In the genomic region with DNA sequence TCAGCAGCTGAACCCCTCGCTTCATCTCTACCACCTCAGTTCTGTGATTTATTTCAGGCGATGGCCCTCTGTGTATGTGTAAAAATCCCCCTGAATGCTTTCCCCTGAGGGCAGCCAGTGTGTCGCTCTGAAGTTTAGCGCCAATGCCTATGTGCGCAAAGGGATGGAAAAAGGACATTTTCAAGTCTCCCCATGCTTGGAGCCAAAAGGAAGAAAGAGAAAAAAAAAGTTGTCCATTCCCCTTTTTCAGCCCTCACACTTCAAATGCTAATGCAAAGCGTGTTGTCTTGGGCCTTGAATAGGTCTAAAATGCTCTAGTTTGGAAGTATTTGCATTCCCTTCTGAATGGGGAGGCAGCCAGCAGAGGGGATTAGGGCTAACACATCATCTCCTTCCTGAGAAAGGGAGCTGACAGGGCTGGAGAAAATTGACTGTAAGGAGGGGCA, we compare ENCODE assay signal across 17 mouse cellular contexts.
DNase-seq lines count a peak whose midpoint lies in the region; ATAC-seq lines count a peak whose summit lies in the region.
"Had no signal": no experiment of that assay in that cellular context is flagged by ENCODE, and none has a peak within 500 bp of the region (broad histone marks: within the 10 kb centered on the region; RNA-seq: fewer than 3 reads in every experiment).

No protein-coding gene starts in this region.

- no peak overlapping the region for H3K9ac ChIP-seq in embryonic facial prominence, embryonic 11.5 days (replicated peaks; ENCODE audit: low read length)
- no peak overlapping the region for H3K9ac ChIP-seq in hindbrain, embryonic 11.5 days (ENCODE audit: low read depth, low read length)
- H3K9ac ChIP-seq in midbrain, embryonic 14.5 days (replicated peaks; ENCODE audit: low read length): no peak overlapping the region
- no peak overlapping the region for H3K9ac ChIP-seq in kidney, embryonic 14.5 days (ENCODE audit: low read depth, low read length)
- H3K9ac ChIP-seq in kidney, embryonic 15.5 days: no peak overlapping the region
- H3K9ac ChIP-seq: heart, embryonic 13.5 days had no signal

- no peaks in the 10 kb centered on the region for H3K4me1 ChIP-seq in embryonic facial prominence, embryonic 11.5 days (ENCODE audit: control insufficient read depth, insufficient read depth, low read length)
- H3K4me1 ChIP-seq in hindbrain, embryonic 11.5 days (replicated peaks; ENCODE audit: control insufficient read depth, insufficient read depth, low read length): peaks cover 6% of the 10 kb centered on the region
- peaks cover 15% of the 10 kb centered on the region; the same call in 1 of the 2 replicates for H3K4me1 ChIP-seq in midbrain, embryonic 14.5 days (ENCODE audit: control insufficient read depth, insufficient read depth, low read length)
- no peaks in the 10 kb centered on the region for H3K4me1 ChIP-seq in kidney, embryonic 14.5 days (ENCODE audit: control insufficient read depth, insufficient read depth, low read length)
- H3K4me1 ChIP-seq in kidney, embryonic 15.5 days: no peaks in the 10 kb centered on the region
- H3K4me1 ChIP-seq: heart, embryonic 13.5 days had no signal

- 0 out of 2 replicates have a peak, but pooled peaks have one; percentile 48 for ATAC-seq in embryonic facial prominence, embryonic 11.5 days (replicated peaks; ENCODE audit: insufficient number of reproducible peaks, low FRiP score, low TSS enrichment, low read depth)
- peak; percentile 76 for ATAC-seq in hindbrain, embryonic 11.5 days (ENCODE audit: low FRiP score)
- peak; percentile 78; the same call in 1 of the 2 replicates for ATAC-seq in midbrain, embryonic 14.5 days (ENCODE audit: low FRiP score, low TSS enrichment)
- no peak for ATAC-seq in kidney, embryonic 14.5 days (ENCODE audit: low FRiP score, low TSS enrichment)
- ATAC-seq in kidney, embryonic 15.5 days (replicated peaks; ENCODE audit: low FRiP score): no peak
- ATAC-seq: Patski had no signal

- no peaks in the 10 kb centered on the region for H3K36me3 ChIP-seq in embryonic facial prominence, embryonic 11.5 days (replicated peaks; ENCODE audit: control insufficient read depth, insufficient read depth, low read depth, low read length)
- H3K36me3 ChIP-seq in hindbrain, embryonic 11.5 days (ENCODE audit: control insufficient read depth, insufficient read depth, low read length): no peaks in the 10 kb centered on the region
- no peaks in the 10 kb centered on the region for H3K36me3 ChIP-seq in midbrain, embryonic 14.5 days (ENCODE audit: control insufficient read depth, insufficient read depth, low read length)
- no peaks in the 10 kb centered on the region for H3K36me3 ChIP-seq in kidney, embryonic 14.5 days (ENCODE audit: control insufficient read depth, insufficient read depth, low read length)
- no peaks in the 10 kb centered on the region for H3K36me3 ChIP-seq in kidney, embryonic 15.5 days
- H3K36me3 ChIP-seq: heart, embryonic 13.5 days had no signal

- no peaks in the 10 kb centered on the region for H3K9me3 ChIP-seq in embryonic facial prominence, embryonic 11.5 days (replicated peaks; ENCODE audit: control insufficient read depth, low read length)
- no peaks in the 10 kb centered on the region for H3K9me3 ChIP-seq in hindbrain, embryonic 11.5 days (ENCODE audit: control insufficient read depth, low read length)
- H3K9me3 ChIP-seq in midbrain, embryonic 14.5 days (ENCODE audit: control insufficient read depth, low read length): no peaks in the 10 kb centered on the region
- no peaks in the 10 kb centered on the region for H3K9me3 ChIP-seq in kidney, embryonic 14.5 days (ENCODE audit: control insufficient read depth, low read length)
- no peaks in the 10 kb centered on the region for H3K9me3 ChIP-seq in kidney, embryonic 15.5 days (replicated peaks)
- H3K9me3 ChIP-seq: heart, embryonic 13.5 days had no signal

- DNase-seq in ZHBTc4 (ENCODE audit: low read depth, low spot score): peak; percentile 20
- DNase-seq in embryonic facial prominence, embryonic 11.5 days (ENCODE audit: low spot score): peak; percentile 32
- DNase-seq in hindbrain, embryonic 11.5 days (ENCODE audit: low spot score): peak; percentile 48
- peak; percentile 80 for DNase-seq in midbrain, embryonic 14.5 days
- no peak for DNase-seq in spleen, adult 12 weeks (ENCODE audit: low spot score)
- DNase-seq in natural killer cell, adult 2 months (ENCODE audit: low spot score in 2 of 2): no peak
- DNase-seq: cerebellum, adult 2 months; gastrocnemius, postnatal 14 days; kidney, postnatal 4 days; lung, postnatal 14 days; right cerebral cortex, postnatal 4 days had no signal

- no peak overlapping the region for H3K27ac ChIP-seq in embryonic facial prominence, embryonic 11.5 days (replicated peaks; ENCODE audit: low read depth, low read length)
- peak overlapping the region; percentile 56 for H3K27ac ChIP-seq in hindbrain, embryonic 11.5 days (ENCODE audit: low read depth, low read length)
- H3K27ac ChIP-seq in midbrain, embryonic 14.5 days (replicated peaks; ENCODE audit: low read depth, low read length): peak overlapping the region; percentile 72
- no peak overlapping the region for H3K27ac ChIP-seq in kidney, embryonic 14.5 days (ENCODE audit: low read depth, low read length)
- H3K27ac ChIP-seq in kidney, embryonic 15.5 days: no peak overlapping the region
- H3K27ac ChIP-seq: heart, embryonic 13.5 days; left cerebral cortex, adult 2 months had no signal

- no peak overlapping the region for H3K4me3 ChIP-seq in embryonic facial prominence, embryonic 11.5 days (ENCODE audit: low read depth, low read length)
- no peak overlapping the region for H3K4me3 ChIP-seq in hindbrain, embryonic 11.5 days (ENCODE audit: low read depth, low read length)
- no peak overlapping the region for H3K4me3 ChIP-seq in midbrain, embryonic 14.5 days (replicated peaks; ENCODE audit: low read depth, low read length)
- H3K4me3 ChIP-seq in kidney, embryonic 14.5 days (ENCODE audit: low read length): no peak overlapping the region
- H3K4me3 ChIP-seq in kidney, embryonic 15.5 days (replicated peaks): no peak overlapping the region
- H3K4me3 ChIP-seq: heart, embryonic 13.5 days; left cerebral cortex, adult 2 months had no signal

- H3K27me3 ChIP-seq in embryonic facial prominence, embryonic 11.5 days (ENCODE audit: control insufficient read depth, insufficient read depth, low read length): no peaks in the 10 kb centered on the region
- no peaks in the 10 kb centered on the region for H3K27me3 ChIP-seq in hindbrain, embryonic 11.5 days (ENCODE audit: control insufficient read depth, insufficient read depth, low read length)
- no peaks in the 10 kb centered on the region for H3K27me3 ChIP-seq in midbrain, embryonic 14.5 days (ENCODE audit: control insufficient read depth, insufficient read depth, low read length)
- no peaks in the 10 kb centered on the region for H3K27me3 ChIP-seq in kidney, embryonic 14.5 days (ENCODE audit: control insufficient read depth, insufficient read depth, low read length)
- no peaks in the 10 kb centered on the region for H3K27me3 ChIP-seq in kidney, embryonic 15.5 days
- H3K27me3 ChIP-seq: heart, embryonic 13.5 days had no signal

- H3K4me2 ChIP-seq in embryonic facial prominence, embryonic 11.5 days (ENCODE audit: low read depth, low read length): no peak overlapping the region
- no peak overlapping the region; the same call in 1 of the 2 replicates for H3K4me2 ChIP-seq in hindbrain, embryonic 11.5 days (replicated peaks; ENCODE audit: low read depth, low read length)
- peak overlapping the region; percentile 27 for H3K4me2 ChIP-seq in midbrain, embryonic 14.5 days (ENCODE audit: low read length)
- H3K4me2 ChIP-seq in kidney, embryonic 14.5 days (replicated peaks; ENCODE audit: low read depth, low read length): no peak overlapping the region
- no peak overlapping the region for H3K4me2 ChIP-seq in kidney, embryonic 15.5 days
- H3K4me2 ChIP-seq: heart, embryonic 13.5 days; liver, embryonic 11.5 days had no signal

- 8% methylated on average over 6 of the region's 6 CpGs for WGBS in embryonic facial prominence, embryonic 11.5 days
- 13% methylated on average over 6 of the region's 6 CpGs for WGBS in hindbrain, embryonic 11.5 days
- WGBS in midbrain, embryonic 14.5 days: 4% methylated on average over 6 of the region's 6 CpGs
- 23% methylated on average over 6 of the region's 6 CpGs for WGBS in kidney, embryonic 14.5 days
- WGBS in kidney, embryonic 15.5 days: 23% methylated on average over 6 of the region's 6 CpGs

Comparison
In these comparisons a context has a peak if more than half of its experiments do, and no peak if none do; other contexts are left out.
1. DNase-seq: peak in ZHBTc4 (single experiment), embryonic facial prominence, embryonic 11.5 days (single experiment), hindbrain, embryonic 11.5 days (single experiment) and midbrain, embryonic 14.5 days (single experiment); none in spleen, adult 12 weeks (single experiment) and natural killer cell, adult 2 months (0 of 2).
2. ATAC-seq: peak in embryonic facial prominence, embryonic 11.5 days (single experiment), hindbrain, embryonic 11.5 days (single experiment) and midbrain, embryonic 14.5 days (single experiment); none in kidney, embryonic 14.5 days (single experiment) and kidney, embryonic 15.5 days (single experiment).
3. H3K27ac ChIP-seq: peak in hindbrain, embryonic 11.5 days (single experiment) and midbrain, embryonic 14.5 days (single experiment); none in embryonic facial prominence, embryonic 11.5 days (single experiment), kidney, embryonic 14.5 days (single experiment) and kidney, embryonic 15.5 days (single experiment).